Mouse (Mus musculus): ENCODE data around the gene Zfr2. TPM values are rescaled to one million over a fixed set of nuclear protein-coding genes. Genes with fewer than 3 reads are reported as not detected.
"Not testable (repeated sequence)": the region's sequence is repeated elsewhere in the genome, so short reads cannot be mapped to it uniquely, and the experiment has no call there.

Zfr2 gene
- polyA plus RNA-seq, 1 experiment from 2014 or later = 6.8 TPM

GRCm38 (mm10) chr10:81210154-81210553 is 22.8 kb upstream of the Zfr2 start:
- H3K36me3 ChIP-seq = no peaks in the 10 kb centered on the region
- no peak for ATAC-seq (replicated peaks; ENCODE audit: low FRiP score)
- no peak overlapping the region for H3K4me3 ChIP-seq (replicated peaks)
- no peaks in the 10 kb centered on the region; the same call in 1 of the 2 replicates for H3K9me3 ChIP-seq (replicated peaks)
- 89% methylated on average over 5 of the region's 5 CpGs for WGBS
- 0 out of 2 replicates have a peak, but pooled peaks cover 3% of the 10 kb centered on the region for H3K27me3 ChIP-seq
- no peak overlapping the region for H3K27ac ChIP-seq
- H3K9ac ChIP-seq = no peak overlapping the region
- no peaks in the 10 kb centered on the region for H3K4me1 ChIP-seq
- no peak overlapping the region for H3K4me2 ChIP-seq

DNA sequence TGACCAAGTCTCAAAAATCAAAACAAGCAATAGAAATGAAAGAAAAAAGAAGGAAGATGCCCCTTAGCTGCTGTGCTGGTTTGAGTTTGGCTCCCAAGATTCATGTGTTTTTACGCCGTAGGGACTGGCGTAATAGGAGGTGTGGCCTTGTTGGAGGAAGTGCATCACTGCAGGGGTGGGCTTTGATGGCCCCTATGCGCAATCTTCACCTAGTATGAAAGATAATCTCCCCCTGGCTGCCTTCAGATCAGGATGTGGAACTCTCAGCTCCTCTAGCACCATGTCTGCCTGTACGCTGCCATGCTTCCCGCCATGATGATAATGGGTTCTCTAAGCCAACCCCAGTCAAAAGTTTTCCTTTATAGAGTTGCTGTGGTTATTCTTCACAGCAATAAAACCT is 16.7 kb upstream of the Zfr2 start:
- Histone ChIP-seq H3K27ac (no peak overlapping the region), H3K4me2 (no peak overlapping the region), H3K27me3 (peaks cover 7% of the 10 kb centered on the region; the same call in 1 of the 2 replicates), H3K4me1 (0 out of 2 replicates have a peak, but pooled peaks cover 2% of the 10 kb centered on the region), H3K4me3 (replicated peaks) (no peak overlapping the region), H3K36me3 (no peaks in the 10 kb centered on the region), H3K9me3 (replicated peaks) (no peaks in the 10 kb centered on the region), H3K9ac (no peak overlapping the region)
- no peak for ATAC-seq (replicated peaks; ENCODE audit: low FRiP score)
- WGBS = 86% methylated on average over 6 of the region's 6 CpGs

DNA sequence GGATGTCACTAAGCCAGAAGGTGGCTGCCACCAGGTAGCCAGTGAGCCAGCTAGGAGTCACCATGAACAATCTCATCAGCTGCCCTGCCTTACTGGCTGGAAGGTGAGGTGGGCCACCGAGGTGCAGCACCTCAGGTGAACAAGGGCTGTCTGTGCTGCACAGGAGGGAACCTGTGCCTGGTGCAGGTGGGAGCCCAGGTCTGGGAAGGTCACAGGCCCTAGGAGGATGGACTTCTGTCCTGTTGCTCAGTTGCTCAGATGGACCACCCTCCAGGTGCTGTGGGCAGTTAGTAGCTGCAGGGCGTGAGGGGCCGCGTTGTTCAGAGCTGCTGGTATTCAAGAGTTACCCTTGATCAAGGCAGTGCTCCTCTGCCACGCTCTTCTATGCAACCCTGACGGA is 16.1 kb upstream of the Zfr2 start:
- Histone ChIP-seq H3K27ac (no peak overlapping the region), H3K4me2 (no peak overlapping the region), H3K36me3 (no peaks in the 10 kb centered on the region), H3K27me3 (peaks cover 7% of the 10 kb centered on the region; the same call in 1 of the 2 replicates), H3K9ac (no peak overlapping the region), H3K4me3 (replicated peaks) (no peak overlapping the region), H3K4me1 (0 out of 2 replicates have a peak, but pooled peaks cover 2% of the 10 kb centered on the region), H3K9me3 (replicated peaks) (no peaks in the 10 kb centered on the region)
- 80% methylated on average over 6 of the region's 6 CpGs for WGBS
- no peak for ATAC-seq (replicated peaks; ENCODE audit: low FRiP score)

DNA sequence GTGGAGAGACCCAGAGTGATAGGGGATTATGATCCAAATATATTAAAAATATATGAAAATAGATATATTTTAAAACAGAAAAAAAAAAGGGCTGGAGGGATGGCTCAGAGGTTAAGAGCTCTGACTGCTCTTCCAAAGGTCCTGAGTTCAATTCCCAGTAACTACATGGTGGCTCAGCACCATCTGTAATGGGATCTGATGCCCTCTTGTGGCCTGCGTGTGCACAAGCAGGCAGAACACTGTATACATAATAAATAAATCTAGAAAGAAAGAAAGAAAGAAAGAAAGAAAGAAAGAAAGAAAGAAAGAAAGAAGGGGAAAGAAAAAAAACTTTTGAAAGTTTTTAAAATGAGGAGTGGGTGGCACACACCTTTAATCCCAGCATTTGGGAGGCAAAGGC is 15.7 kb upstream of the Zfr2 start:
- H3K9me3 ChIP-seq (replicated peaks); H3K36me3 ChIP-seq; H3K4me2 ChIP-seq; H3K4me1 ChIP-seq; H3K4me3 ChIP-seq (replicated peaks); H3K9ac ChIP-seq; H3K27me3 ChIP-seq; ATAC-seq (replicated peaks; ENCODE audit: low FRiP score); H3K27ac ChIP-seq: not testable (repeated sequence)
- 27% methylated on average over 1 of the region's 1 CpGs for WGBS

GRCm38 (mm10) chr10:81217964-81218363 is 15.0 kb upstream of the Zfr2 start:
- no peak for ATAC-seq (replicated peaks; ENCODE audit: low FRiP score)
- H3K4me2 ChIP-seq = no peak overlapping the region
- H3K4me1 ChIP-seq = 0 out of 2 replicates have a peak, but pooled peaks cover 2% of the 10 kb centered on the region
- no peak overlapping the region for H3K4me3 ChIP-seq (replicated peaks)
- 43% methylated on average over 7 of the region's 7 CpGs for WGBS
- H3K27me3 ChIP-seq = peaks cover 7% of the 10 kb centered on the region; the same call in 1 of the 2 replicates
- H3K36me3 ChIP-seq = no peaks in the 10 kb centered on the region
- H3K9me3 ChIP-seq (replicated peaks) = no peaks in the 10 kb centered on the region
- H3K9ac ChIP-seq = no peak overlapping the region
- no peak overlapping the region for H3K27ac ChIP-seq

DNA sequence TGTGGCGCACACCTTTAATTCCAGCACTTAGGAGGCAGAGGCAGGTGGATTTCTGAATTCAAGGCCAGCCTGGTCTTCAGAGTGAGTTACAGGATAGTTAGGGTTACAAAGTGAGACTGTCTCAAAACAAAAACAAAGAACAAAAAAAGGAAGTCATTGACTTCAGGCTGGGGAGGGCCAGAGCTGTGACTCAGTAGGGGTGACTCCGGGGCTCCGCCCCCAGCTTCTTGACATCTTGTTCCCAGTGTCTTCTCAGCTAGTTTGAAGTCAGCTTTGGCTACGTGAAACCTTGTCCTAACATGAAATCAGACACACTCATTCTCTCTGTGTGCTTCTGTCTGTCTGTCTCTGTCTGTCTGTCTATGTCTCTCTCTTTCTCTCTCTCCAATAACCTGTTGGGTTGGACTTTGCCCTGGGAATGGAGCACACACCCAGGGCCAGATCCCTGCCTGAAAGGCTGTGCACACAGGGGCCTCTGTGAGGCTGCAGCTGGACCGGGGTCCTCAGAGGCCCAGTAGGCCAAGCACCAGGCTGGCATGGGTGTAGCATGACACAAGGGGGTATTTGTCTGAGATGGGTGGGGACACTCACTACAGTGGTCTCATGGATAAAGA is 11.4 kb upstream of the Zfr2 start:
- Histone ChIP-seq H3K4me2 (no peak overlapping the region), H3K27ac (no peak overlapping the region), H3K36me3 (no peaks in the 10 kb centered on the region), H3K27me3 (peaks cover 7% of the 10 kb centered on the region; the same call in 1 of the 2 replicates), H3K4me1 (0 out of 2 replicates have a peak, but pooled peaks cover 2% of the 10 kb centered on the region), H3K9ac (no peak overlapping the region), H3K4me3 (replicated peaks) (no peak overlapping the region), H3K9me3 (replicated peaks) (no peaks in the 10 kb centered on the region)
- WGBS = 82% methylated on average over 5 of the region's 5 CpGs
- ATAC-seq (replicated peaks; ENCODE audit: low FRiP score) = no peak

- not testable (repeated sequence) for H3K36me3 ChIP-seq; H3K4me1 ChIP-seq; ATAC-seq (replicated peaks; ENCODE audit: low FRiP score); H3K9me3 ChIP-seq (replicated peaks); H3K9ac ChIP-seq; H3K4me3 ChIP-seq (replicated peaks); H3K4me2 ChIP-seq; H3K27ac ChIP-seq
- WGBS = 42% methylated on average over 2 of the region's 2 CpGs
- peaks cover 14% of the 10 kb centered on the region for H3K27me3 ChIP-seq
Observed at GRCm38 (mm10) chr10:81223731-81224130, 9.2 kb upstream of the Zfr2 start.

- H3K4me2 ChIP-seq = peak overlapping the region; percentile 35
- no peaks in the 10 kb centered on the region for H3K9me3 ChIP-seq (replicated peaks)
- H3K27me3 ChIP-seq = peaks cover 47% of the 10 kb centered on the region
- peaks cover 28% of the 10 kb centered on the region for H3K4me1 ChIP-seq
- WGBS = 10% methylated on average over 20 of the region's 20 CpGs
- no peaks in the 10 kb centered on the region for H3K36me3 ChIP-seq
- H3K9ac ChIP-seq = no peak overlapping the region
- H3K27ac ChIP-seq = no peak overlapping the region
- no peak for ATAC-seq (replicated peaks; ENCODE audit: low FRiP score)
- peak overlapping the region; percentile 24 for H3K4me3 ChIP-seq (replicated peaks)
Observed at GRCm38 (mm10) chr10:81229735-81230437, 3.1 kb upstream of the Zfr2 start.

GRCm38 (mm10) chr10:81230438-81231332 is 2.3 kb upstream of the Zfr2 start, which contains the start of gene Atcay:
Atcay (minus strand) TSS chr10:81230833.
- 10% methylated on average over 27 of the region's 27 CpGs for WGBS
- peak within 1 kb of the TSS; percentile 49 for H3K4me2 ChIP-seq
- H3K9me3 ChIP-seq (replicated peaks) = no peaks in the 10 kb centered on the region
- H3K36me3 ChIP-seq = no peaks in the 10 kb centered on the region
- H3K9ac ChIP-seq = no peak within 1 kb of the TSS
- H3K27ac ChIP-seq = no peak within 1 kb of the TSS
- no peak for ATAC-seq (replicated peaks; ENCODE audit: low FRiP score)
- H3K4me3 ChIP-seq (replicated peaks) = peak within 1 kb of the TSS; percentile 24
- peaks cover 47% of the 10 kb centered on the region for H3K27me3 ChIP-seq
- H3K4me1 ChIP-seq = peaks cover 28% of the 10 kb centered on the region

GRCm38 (mm10) chr10:81231436-81231835 is 1.5 kb upstream of the Zfr2 start:
- Histone ChIP-seq H3K4me3 (replicated peaks) (no peak overlapping the region), H3K4me2 (no peak overlapping the region), H3K4me1 (peaks cover 28% of the 10 kb centered on the region), H3K36me3 (no peaks in the 10 kb centered on the region), H3K27me3 (peaks cover 47% of the 10 kb centered on the region), H3K9me3 (replicated peaks) (no peaks in the 10 kb centered on the region), H3K27ac (no peak overlapping the region), H3K9ac (no peak overlapping the region)
- 50% methylated on average over 7 of the region's 7 CpGs for WGBS
- ATAC-seq (replicated peaks; ENCODE audit: low FRiP score) = no peak

DNA sequence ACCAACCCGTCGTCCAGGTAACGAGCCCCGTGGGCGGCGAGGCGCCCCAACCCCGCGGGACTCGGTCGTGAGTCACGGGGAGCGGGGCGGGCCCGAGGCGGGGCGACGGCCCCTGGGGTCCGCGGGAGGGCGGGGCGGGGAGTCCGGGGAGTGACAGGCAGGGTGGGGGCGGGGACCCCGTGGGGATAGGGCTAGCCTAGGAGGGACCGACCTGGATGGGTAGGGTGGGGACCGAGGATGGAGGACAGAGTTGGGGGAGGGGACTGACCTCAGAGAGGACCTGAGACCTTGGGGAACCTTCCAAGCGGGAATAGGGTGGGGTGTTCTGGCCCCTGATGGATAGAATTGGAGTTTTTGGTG is 251 bp downstream of the Zfr2 start:
- ATAC-seq (replicated peaks; ENCODE audit: low FRiP score) = peak; percentile 68
- Histone ChIP-seq H3K9me3 (replicated peaks) (no peaks in the 10 kb centered on the region), H3K27ac (peak overlapping the region; percentile 49; the same call in 1 of the 2 replicates), H3K27me3 (peaks cover 48% of the 10 kb centered on the region), H3K4me3 (replicated peaks) (peak overlapping the region; percentile 71), H3K4me1 (peaks cover 35% of the 10 kb centered on the region), H3K36me3 (no peaks in the 10 kb centered on the region), H3K9ac (peak overlapping the region; percentile 62), H3K4me2 (peak overlapping the region; percentile 64)
- WGBS = 2% methylated on average over 27 of the region's 28 CpGs

DNA sequence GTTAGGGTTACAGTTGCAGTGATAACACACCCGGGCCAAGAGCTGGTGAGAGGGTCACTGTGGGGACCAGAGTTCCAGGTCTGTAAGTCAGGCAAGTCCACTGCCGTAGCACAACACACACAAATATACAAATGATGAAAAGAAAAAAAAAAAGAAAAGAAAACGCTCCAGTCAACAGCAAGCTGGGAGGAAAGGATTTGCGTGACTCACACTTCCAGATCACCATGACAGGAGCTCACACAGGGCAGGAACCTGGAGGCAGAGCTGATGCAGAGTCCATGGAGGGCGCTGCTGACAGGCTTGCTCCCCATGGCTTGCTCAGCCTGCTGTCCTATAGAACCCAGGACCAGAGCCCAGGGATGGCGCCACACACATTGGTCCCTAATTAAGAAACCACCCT is 1.3 kb downstream of the Zfr2 start:
- no peak overlapping the region for H3K4me3 ChIP-seq (replicated peaks)
- no peak for ATAC-seq (replicated peaks; ENCODE audit: low FRiP score)
- H3K4me2 ChIP-seq = no peak overlapping the region
- H3K36me3 ChIP-seq = no peaks in the 10 kb centered on the region
- WGBS = 73% methylated on average over 6 of the region's 6 CpGs
- no peak overlapping the region for H3K9ac ChIP-seq
- H3K9me3 ChIP-seq (replicated peaks) = no peaks in the 10 kb centered on the region
- H3K27me3 ChIP-seq = peaks cover 45% of the 10 kb centered on the region
- no peak overlapping the region for H3K27ac ChIP-seq
- peaks cover 35% of the 10 kb centered on the region for H3K4me1 ChIP-seq

Measured in kidney, embryonic 15.5 days (tissue).